Mouse (Mus musculus) heart, postnatal 14 days (tissue): ENCODE measurements around the gene Arid5b. TPM values are rescaled to one million over a fixed set of nuclear protein-coding genes. Genes with fewer than 3 reads are reported as not detected.

Source experiments
- DNase-seq, 2 experiments: peaks; one replicate each; pipeline ENCODE4 v3.0.0; 2021 to 2022
- intact Hi-C: fragments of 180-260 bp; cut with DNase I; formaldehyde crosslinking; loops from one replicate; pipeline ENCODE4 v1.15.1; 2025
- total RNA-seq, 2 experiments: library from RNA; stranded (reverse); gene quantifications; 2 replicates each; pipeline ENCODE4 v1.2.3; 2021

Arid5b gene
- total RNA-seq, 2 experiments from 2014 or later = 25.6 to 26.0 TPM

DNA sequence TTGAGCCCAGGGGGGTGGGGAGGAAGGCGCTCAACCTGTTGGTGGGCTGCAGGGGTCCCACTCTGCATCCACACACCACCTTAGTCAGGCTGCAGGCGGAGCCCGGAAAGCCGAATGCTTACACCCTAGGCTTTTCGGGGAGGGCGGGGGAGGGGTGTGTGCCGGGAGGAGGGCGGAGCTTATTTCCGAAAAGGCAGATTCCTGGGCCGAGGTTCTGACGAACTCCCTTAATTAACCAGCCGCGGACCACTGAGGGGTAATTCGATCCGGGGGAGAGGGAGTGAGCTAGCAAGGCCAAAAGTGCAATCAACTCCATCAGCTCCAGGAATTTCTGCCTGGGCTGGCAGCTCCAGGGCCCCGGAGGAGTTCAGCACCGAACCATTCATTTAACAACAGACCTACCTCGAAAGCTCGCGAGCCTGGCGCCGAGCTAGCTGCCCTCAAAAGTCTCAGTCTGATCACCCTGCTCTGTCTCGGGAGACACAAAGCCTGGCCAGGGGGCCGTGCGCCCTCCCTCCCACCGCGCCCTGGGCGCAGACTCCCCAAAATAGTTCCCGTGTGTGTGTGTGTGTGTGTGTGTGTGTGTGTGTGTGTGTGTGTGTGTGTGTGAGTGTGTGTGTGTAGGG lies 2.1 kb downstream of the Arid5b start:
- intact Hi-C loops = loop anchor here (5.0 kb wide), 1 partner anchor 184 kb away; no protein-coding TSS in a partner anchor
- peak; percentile 72 to 73 for DNase-seq

DNA sequence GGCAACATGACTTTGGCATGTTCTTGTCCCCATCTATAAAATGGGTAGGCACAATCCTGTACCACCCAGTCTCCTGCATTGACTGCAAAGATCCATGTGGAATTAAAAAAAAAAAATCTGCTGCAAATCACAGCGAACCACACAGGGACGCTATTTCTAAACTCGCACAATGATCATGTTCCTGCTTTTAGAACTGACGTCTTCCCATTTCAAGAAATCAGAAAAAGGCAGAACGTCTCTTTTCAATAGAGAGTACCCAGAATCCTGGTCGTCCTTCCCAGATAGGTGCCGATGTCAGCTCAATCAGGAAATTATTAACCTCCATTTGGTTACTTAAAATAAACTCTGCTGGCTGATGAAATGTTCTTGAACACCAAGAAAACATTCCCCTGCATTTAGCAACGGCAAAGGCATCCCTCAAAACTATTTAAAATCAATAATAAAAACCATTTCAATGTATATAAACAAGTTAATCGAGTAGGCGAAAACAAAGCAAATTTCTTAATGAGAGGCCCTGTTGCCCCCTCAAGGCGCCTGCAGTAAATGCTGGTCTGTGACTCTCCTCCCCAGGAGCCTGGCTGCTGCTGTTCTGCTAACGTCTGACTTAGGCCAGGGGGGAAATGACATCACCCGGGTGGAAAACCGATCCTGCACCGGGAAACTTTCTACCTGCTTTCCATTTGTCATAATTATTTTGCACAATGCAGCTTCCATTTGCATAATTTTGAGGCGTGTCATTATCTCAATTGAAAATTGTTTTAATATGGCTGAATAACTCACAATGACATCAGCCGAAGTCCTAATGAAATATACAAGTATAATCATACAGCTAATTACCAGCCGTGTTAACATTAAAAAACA lies 3.4 kb downstream of the Arid5b start:
- intact Hi-C loops = loop anchor here (5.0 kb wide), 1 partner anchor 183 kb away; no protein-coding TSS in a partner anchor
- peak; percentile 42 to 48 for DNase-seq

DNA sequence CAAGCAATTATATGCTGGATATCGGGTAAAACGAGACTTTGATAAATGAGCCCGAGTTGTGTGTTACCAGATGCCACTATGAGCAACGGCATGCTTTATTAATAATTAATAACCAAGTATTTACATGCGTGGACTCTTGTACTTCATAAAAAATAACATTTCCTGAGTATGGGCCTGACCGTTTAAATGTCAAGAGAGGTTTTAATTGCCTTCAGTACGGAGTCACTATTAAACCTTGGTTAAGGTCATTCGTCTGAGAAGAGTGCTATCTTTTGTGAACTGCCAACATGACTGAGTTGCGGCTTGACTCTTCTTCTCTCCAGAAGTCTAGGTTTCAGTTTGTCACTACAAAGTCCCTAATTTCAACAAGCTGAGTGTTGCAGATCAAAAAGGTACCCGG lies 8.8 kb downstream of the Arid5b start:
- DNase-seq = no peak
- intact Hi-C loops = no loop called here

DNA sequence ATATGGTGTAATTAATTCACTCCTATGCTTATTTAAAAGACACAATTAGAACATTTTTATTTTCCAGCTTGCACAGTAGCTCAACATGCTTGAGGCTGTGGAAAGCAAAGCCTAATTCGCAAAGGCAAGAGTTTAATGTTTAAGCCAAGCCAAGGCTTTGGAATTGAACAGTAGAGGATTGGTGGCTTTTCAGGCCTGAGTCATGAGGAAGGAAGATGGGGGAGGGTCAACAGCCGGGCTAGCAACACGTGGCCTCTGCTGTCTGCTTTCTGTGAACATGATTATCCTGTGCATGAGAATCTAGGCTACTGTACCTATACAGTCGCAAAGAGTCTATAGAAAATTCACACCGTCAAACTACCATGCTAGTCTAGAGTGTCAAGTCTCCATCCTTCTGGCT lies 9.9 kb downstream of the Arid5b start:
- intact Hi-C loops = no loop called here

DNA sequence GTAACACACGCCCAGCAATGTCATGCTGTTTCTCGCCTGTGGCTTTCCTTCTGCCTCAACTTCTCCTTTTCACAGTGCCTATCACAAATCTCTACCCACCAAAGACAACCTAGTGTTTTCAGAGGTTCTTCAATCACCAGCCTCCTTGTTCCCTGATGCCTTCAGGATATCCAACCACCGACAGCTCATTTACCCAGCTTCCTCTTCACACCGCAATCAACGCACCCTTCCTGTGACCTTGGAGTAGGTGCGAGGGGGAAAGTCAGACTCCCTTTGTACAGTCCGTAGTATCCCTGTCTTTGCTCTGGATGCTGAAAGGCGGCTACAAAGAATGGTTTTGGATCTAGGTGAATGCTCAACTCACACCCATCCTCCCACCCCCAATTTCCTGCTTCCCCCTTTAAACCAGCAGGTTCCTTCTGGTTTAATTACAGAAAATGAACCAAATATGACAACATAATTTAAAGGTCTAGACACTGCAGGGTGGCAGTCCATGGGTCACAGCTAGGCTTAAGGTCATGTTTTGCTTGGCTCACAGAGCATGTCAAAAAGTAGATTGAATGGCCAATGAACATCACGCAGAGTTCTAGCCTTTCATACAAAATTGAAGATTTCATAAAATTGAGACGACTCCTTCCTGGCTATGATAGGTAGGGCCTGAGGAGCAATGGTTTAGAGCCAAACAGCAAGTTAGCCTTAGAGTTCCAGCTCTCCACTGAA lies 14.4 kb downstream of the Arid5b start:
- DNase-seq = no peak
- intact Hi-C loops = no loop called here

More for the DNA sequence above, 9.9 kb downstream of the Arid5b start:
- DNase-seq = no peak

DNA sequence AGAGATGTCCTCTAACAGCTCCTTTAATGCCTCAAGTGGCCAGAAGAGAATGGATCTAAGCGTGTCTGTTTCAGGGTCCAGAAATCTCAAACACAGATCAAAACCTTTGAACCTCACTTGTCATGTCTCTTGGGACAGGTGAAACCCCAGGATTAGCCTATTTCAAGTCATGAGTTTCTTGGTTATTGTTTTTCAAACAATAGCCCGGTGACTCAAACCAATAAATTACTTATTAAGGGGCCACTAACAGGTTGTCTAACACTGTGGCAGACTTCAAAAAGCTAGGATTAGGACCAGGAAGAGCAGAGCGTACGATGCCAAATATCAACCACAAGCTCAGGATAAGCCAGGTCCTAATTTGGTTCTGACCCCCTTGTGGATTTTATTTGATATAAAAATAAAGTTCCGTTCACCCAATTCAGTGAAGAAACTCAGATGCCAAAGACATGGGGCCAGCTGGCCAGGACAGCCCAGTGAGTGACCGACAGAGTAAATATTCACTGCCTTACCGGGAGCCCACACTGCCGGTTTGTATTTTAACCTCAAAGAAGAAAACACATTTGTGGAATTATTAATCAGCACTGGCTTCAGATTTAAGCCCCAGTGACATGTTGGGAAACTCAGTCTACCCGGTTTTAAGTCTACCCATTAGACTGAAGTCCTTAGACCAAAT lies 15.1 kb downstream of the Arid5b start:
- DNase-seq = no peak
- intact Hi-C loops = no loop called here

DNA sequence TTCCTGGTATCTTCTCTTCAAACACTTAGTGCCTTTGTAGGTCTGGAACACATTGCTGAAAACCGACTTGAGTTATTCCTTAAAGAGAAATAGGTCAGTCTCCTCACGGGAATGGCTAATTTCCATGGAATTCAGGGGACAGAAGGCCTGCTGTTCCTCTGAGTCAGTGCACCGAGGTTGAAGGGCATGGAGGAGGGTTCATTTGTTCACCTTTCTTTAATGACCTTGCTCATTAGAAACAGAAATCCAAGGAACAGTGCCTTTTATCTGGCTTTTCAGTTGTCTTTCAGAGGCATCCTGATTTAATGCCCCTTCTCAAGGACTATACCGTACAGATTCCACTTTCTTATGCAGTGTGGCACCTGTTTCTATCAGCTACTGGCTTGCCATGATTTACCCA lies 18.9 kb downstream of the Arid5b start:
- intact Hi-C loops = no loop called here
- DNase-seq = no peak

DNA sequence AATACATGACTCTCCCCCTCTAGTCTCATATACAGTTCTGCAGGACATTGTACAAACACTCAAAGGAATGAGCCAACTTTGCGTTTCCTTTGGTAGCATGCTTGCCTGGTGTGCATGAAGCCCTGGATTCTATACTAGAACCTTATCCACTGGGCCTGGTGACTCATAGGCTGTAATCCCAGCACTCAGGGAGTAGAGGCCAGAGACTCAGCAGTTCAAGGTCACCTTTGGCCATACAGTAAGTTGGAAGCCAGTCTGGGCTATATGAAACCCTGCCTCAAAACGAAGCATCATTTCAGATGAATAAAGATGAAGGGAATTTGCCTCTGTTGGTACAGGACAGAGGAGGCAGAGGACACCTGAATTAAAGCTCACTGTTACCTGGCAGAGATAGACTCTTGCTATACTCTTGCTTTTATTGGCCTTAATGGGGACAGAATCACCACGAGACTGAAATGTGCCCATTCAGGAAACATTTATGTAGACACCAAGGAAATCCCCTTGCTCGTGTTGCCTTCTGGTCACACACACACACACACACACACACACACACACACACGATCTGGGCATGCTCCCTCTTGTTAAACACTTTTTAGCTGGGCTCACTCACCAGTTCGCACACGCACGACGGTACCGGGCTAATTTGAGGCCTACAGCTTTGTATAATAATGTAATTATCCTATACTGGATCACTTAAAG lies 21.0 kb downstream of the Arid5b start:
- no peak for DNase-seq
- intact Hi-C loops = no loop called here

DNA sequence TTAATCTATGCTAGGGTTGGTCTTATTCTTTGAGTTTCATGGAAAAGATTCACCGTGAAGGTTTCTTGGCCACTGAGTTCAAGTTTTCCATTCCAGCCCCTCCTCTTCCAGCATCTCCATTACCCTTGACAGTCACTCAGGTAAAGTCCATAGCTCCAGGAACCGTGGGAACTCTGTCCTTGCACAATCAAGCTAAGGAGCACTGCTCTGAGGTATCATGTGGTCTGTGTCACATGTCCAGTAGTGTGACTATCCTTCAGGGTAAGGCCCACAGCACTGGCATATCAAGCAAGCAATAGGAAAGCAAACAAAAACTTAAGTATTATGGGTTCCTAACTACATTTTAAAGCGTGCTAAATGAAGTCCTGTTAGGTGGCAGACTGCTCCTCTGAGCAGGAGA lies 22.4 kb downstream of the Arid5b start:
- intact Hi-C loops = no loop called here

DNA sequence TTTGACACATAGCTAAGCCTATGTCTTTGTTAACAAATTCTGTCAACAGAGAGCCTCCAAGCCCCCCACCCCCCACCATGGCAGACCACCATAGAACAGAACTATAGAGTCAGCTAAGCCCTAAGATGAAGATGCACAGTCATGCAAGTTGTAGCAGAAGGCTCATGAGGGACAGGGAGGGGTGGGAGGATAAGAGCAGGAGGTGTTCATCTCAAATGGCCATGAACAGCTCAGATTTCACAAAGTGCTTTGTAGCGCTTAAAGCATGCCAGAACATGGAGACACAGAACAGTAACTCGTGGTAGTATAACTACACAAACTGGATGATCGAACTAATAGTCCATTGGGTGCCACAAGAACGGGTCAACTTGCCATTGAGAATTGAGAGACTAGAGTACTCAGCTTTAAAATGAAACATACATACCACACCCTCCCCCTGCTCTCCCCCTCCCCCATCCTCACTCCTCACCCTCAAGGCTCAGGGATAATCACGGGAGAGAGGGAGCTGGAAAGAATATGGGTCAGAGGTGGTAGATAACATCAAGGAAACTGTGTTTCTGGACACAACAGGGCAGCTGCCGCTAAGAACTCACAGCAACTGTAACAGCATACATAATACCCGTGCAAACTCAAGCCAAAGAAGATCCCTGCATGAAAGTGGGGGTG lies 25.0 kb downstream of the Arid5b start:
- intact Hi-C loops = no loop called here
- no peak for DNase-seq

More for the DNA sequence above, 22.4 kb downstream of the Arid5b start:
- DNase-seq = no peak

DNA sequence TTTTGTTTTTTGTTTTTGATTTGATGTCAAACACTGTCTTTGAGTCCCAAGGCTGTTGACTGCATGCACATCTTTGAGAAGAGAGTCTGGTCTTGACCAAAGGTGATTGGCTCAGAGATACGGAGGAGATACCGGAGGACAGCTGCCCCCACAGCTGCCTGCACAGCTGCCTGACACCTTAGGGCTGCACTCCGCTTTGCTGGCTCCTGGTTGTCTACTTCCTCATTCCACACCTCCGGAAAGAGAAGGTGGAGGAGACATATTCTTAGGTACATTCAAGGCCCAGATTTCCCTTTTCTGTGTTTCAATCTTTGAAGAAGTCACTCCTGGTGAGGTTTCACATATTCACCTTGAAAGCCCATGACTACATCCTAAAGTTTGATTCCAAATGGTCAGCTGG lies 25.9 kb downstream of the Arid5b start:
- intact Hi-C loops = no loop called here
- no peak for DNase-seq

DNA sequence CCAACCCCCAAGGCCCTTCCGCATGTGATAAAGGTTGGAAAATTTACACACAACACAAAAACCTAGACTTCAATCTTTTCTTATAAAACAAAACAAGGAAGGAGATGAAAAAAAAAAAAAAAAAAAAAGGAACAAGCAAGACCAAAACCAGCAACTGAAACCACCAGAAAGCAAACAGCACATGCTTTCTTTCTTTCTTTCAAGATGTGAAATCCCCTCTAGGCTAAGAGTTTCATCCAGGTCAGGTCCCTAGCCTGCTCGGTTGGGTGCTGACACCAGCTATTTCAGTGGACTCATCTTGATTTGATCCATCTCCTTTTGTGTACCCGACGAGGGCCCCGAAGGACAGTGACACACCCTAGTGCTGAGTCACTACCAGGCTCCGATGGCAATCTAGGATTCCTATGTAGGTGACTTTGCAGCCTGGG lies 29.2 kb downstream of the Arid5b start:
- peak; percentile 18 to 22 for DNase-seq
- intact Hi-C loops = no loop called here

DNA sequence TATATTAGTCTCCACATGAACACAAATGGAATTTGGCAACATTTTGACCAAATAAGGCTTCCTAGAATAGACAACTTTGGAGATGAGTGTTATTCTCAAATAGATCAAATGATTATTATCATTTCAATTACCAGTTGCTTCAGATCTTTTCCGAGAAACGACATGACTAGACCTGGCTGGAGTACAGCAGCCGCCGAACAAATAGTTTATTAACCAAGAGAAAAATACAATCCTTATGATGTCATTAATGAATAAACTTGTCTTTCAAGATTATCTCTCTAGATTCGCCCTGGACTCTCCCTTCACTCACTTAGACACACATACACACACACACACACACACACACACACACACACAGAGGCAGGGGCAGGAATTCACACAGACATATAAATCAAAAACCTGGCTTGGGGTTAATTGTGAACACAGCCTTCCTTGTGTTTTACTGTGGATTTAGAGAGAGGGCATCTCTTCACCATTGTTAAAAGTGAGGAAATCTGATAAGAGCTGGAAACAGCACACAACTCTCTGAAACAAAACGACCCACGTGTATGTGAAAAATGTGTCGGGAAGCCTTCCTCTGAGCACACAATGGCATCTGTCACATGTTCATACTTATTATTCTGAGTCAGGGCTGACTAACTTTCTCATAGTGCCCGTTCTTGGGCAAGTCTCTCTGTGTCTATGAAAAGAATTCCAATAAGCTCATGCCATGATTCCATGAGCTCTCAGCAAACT lies 30.1 kb downstream of the Arid5b start:
- no peak for DNase-seq
- intact Hi-C loops = no loop called here

DNA sequence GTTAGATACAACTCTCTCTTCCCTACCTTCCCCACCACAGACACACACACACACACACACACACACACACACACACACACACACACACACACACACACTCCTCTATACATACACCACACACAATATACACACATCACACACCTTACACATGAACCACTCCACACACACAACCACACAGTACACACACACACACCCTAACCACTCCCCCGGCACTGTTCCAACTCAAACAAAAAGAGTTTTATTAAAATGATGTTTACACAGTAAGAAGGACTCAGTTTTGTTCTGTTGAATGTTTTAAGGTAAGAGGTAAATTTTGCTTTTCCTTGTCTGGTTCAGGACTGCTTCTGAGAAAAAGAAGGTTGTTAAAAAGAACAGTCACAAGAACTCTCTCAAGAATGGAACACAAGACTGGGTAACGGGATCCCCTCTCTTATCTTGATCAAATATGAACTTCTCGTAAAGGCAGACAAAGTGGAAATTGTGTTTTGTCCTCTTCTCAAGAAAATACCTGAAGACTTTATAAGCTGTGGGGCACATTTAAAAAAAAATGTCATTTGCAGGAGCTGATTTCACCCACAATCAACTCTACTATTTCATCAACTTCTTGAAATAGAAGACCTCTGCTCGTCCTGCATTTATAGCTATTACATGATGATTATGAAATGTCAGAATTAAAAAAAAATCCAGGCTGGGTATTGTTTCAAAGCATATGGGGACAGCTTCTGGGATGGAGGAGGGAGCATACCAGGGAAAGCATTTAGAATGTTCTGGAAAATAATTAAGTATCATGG lies 30.9 kb downstream of the Arid5b start:
- DNase-seq = no peak
- intact Hi-C loops = no loop called here

DNA sequence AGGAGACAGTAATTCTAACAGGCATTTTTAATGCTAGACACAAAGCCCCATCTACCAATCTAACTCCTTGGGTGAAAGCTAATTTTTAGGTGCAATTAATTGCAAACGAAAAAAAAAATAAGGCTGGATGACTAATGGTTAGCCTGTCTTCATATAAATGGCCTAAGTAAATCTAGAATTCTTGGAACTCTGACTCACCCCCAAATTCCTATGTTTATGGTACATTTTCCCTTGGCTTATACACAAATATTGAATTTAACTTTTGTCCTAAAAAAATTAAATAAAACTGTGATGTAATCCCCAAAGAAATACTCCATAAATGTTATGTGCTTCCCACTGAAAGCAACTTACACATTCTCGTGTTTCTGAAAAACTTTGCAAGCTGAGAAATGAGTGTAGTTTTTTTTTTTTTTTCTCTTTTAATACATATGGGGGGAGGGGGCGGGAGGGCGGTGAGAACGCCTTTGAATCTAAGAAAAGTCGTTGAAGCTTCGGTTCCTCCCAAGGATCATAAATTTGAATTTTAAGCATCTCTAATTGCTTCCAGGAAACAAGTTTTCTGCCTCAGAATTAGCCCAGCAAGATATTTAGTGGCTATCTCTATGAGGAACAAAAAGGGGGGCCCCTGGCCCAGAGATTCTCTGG lies 31.8 kb downstream of the Arid5b start:
- intact Hi-C loops = no loop called here
- DNase-seq = no peak

DNA sequence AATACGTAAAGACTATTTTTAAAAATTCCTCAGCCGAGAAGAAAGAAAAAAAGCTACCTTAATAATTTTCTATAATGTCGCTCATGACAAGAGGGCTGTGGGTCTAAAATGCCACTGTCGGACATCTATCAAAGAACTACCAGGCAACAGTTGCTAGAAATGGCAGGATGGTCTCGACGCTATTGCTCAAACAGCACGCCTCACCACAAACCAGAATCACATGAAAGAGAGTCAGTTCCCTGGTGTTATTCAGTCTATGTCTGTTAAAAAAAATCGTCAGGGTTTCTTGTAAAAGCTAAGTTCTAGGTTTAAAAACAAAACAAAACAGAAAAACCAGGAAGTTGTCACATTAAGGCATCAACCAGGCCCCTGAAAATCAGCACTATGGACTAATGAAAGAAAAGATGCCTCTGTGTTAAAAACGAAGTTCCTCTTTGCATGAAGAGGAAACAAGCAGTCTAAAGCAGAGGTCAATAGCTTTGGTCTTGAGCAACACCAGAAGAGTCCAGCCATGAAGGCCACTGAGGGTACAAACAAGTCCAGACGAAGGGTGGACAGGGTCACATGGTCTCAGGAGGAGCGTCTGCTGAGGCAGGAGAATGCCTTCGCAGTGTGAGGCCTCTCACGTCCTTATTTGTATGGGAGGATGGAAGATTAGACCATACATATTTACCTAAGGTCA lies 37.6 kb downstream of the Arid5b start:
- no peak for DNase-seq
- intact Hi-C loops = no loop called here
